Mouse (Mus musculus) megakaryocyte, adult 5-6 weeks (primary cell): Measurements from ENCODE around the gene Ifi206. TPM values are rescaled to one million over a fixed set of nuclear protein-coding genes. Genes with fewer than 3 reads are reported as not detected.
"Not testable (repeated sequence)": the region's sequence is repeated elsewhere in the genome, so short reads cannot be mapped to it uniquely, and the experiment has no call there.

Experiments
- ATAC-seq: 2 replicates; pipeline ENCODE4 v1.8.0; 2016; ENCODE audit warnings: mild to moderate bottlenecking, inconsistent platforms; ENCODE audit not compliant: poor library complexity, severe bottlenecking
- total RNA-seq, 2 experiments: library from RNA; stranded (forward) in 1 of 2; stranded (reverse) in 1 of 2; fragments of 153-499, 151-499 nt in 1 of 2; fragments of 221-1000, 200-1000 nt in 1 of 2; gene quantifications; 2 replicates each; pipeline versions ENCODE4 v1.2.3 to v1.2.4; 2015 to 2017

The Ifi206 gene
- total RNA-seq (2015) (13.1 and 17.8 TPM in 2 replicates), total RNA-seq (2017) (2.4 and 3.1 TPM in 2 replicates)

GRCm38 (mm10) chr1:173490812-173491480, at the start of gene Ifi206:
Gene Ifi206, minus strand, starts transcription at chr1:173491041.
- peak; percentile 92 for ATAC-seq

DNA sequence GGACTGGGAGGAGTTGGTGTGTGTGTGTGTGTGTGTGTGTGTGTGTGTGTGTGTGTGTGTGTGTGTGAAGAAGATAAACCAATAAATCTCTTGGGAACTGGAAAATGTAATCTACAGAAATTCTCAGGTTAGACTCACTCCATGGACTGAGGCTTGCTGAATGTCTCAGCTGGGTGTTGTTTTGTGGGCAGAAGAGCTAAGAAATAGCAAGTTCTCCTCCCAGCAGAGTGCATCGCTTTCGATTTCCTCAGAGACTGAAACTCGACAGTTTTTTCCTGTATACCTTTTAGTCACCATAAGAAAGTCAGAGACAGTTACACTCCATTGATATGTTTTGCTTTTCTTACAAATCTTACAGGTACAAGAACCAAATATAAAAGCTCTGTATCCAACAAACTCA, 45.0 kb upstream of the Ifi206 start, which contains the start of gene Ifi214:
Gene Ifi214, minus strand, starts transcription at position 167 of the 400 bp plus-strand sequence.
- ATAC-seq: peak; percentile 63

GRCm38 (mm10) chr1:173521452-173521851, 30.6 kb upstream of the Ifi206 start:
- ATAC-seq: peak; percentile 48; the same call in 1 of the 2 replicates

DNA sequence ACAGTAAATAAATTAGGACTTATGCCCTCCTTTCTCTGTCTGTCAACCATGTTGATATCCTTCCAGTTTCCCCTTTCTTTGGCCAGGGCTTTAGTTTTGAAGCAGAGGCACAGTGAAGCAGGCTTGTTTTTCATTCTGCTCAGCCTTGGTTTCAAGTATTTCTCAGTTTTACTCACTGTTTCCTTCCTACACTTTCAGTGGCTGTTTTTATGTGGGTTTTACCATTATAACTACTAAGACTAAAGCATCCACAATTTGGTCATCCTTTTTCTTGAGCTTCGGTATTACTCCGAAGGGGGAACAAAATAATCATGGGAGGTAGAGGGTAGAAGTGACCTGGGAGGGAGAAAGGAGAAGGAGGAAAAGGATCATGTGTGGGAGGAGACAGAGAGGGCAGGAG, 19.8 kb upstream of the Ifi206 start:
- not testable (repeated sequence) for ATAC-seq

DNA sequence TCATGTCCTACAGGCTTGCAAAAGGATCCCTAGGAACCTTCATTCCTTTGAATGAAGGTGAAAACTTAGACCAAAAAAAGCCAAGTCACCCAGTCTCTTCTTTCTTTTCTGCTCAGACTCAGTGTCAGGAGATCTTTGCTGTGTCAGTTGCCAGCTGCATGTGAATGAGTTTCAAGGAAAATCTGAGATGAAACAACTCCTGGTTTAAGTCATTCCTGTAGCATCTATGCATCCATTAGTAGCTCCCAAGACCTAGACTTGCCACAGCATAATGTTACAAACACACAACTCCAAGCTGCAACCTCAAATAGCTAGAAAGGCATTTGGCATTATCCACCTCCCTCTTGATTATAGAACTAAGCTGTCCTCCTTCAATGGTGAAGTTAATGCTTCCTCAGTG, 642 bp upstream of the Ifi206 start:
- ATAC-seq: peak; percentile 11; the same call in 1 of the 2 replicates

DNA sequence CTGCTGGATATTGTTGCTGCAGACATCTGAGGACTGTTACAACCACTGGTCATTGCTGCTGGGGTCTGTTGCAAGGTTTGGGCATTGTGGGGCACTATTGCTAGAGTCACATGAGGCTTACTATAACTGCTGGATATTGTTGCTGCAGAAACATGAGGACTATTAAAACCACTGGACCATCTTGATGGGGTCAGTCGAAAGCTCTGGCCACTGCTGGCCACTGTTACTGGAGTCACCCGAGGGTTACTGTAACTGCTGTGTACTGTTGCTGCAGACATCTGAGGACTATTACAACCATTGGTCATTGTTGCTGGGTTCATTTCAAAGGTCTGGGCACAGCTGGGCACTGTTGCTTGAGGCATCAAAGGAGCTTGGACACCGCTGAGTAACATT, 9.7 kb downstream of the Ifi206 start:
- ATAC-seq: 0 out of 2 replicates have a peak, but pooled peaks have one; percentile 12

DNA sequence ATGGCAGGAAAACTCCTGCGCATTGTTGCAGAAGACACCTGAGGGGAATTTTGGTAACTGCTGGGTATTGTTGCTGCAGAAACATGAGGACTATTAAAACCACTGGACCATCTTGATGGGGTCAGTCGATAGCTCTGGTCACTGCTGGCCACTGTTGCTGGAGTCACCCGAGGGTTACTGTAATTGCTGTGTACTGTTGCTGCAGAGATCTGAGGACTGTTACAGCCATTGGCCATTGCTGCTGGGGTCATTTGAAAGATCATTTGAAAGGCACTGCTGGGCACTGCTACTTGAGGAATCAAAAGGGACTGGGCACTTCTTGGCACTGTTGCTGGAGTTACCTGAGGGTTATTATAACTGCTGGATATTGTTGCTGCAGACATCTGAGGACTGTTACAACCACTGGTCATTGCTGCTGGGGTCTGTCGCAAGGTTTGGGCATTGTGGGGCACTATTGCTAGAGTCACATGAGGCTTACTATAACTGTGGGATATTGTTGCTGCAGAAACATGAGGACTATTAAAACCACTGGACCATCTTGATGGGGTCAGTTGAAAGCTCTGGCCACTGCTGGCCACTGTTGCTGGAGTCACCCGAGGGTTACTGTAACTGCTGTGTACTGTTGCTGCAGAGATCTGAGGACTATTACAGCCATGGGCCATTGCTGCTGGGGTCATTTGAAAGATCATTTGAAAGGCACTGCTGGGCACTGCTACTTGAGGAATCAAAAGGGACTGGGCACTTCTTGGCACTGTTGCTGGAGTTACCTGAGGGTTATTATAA, 10.3 kb downstream of the Ifi206 start:
- ATAC-seq: not testable (repeated sequence)

- ATAC-seq: no peak
Observed at GRCm38 (mm10) chr1:173456761-173457160, 34.1 kb downstream of the Ifi206 start.

- ATAC-seq: peak; percentile 76
Observed at GRCm38 (mm10) chr1:173456139-173456754, 34.6 kb downstream of the Ifi206 start.

DNA sequence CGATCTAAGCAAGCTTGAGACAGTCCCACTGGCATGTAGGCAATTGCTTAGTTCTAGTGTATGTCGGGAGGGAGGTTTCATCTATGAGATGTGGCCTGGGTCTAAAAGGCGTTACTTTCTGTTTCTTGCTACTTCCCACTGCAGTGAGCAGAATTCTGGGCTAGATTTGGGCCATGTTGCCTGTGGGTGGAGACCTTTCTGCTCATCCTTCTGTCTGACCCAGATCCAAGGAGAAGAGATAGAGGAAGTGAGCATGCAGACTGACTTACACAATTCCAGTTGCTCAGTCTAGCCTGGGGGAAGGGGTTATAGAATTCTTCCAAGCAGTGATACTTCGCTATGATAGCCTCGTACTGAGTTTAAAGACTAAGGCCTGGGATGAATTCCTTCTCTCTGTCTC, 39.2 kb downstream of the Ifi206 start:
- ATAC-seq: peak; percentile 88

- ATAC-seq: no peak
Observed at GRCm38 (mm10) chr1:173450621-173451020, 40.2 kb downstream of the Ifi206 start.

- peak; percentile 23; the same call in 1 of the 2 replicates for ATAC-seq
Observed at GRCm38 (mm10) chr1:173447067-173447466, 43.8 kb downstream of the Ifi206 start.

- no peak for ATAC-seq
Observed at GRCm38 (mm10) chr1:173443061-173443460, 47.8 kb downstream of the Ifi206 start.

DNA sequence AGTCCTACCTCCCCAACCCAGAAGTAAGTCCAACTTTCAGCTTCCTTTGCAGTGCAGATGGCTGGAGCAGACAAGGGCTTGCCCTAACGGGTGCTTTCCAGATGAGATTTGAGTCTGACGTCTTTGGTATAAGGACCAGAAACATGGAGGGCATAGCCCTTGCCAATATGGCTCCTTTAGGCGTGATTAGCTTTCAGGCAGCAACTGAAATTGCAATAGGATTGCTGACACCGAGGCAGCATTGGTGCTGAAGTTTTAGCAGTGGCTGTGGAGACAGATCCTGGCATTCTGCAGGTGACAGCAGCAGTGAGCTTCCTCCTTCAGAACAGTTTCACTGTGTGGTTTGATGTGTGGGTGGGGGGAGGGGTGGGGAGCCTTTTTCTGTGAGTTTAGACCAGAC, 49.6 kb downstream of the Ifi206 start:
- ATAC-seq: peak; percentile 68

GRCm38 (mm10) chr1:173440681-173441080, 50.2 kb downstream of the Ifi206 start:
- peak; percentile 43 for ATAC-seq

DNA sequence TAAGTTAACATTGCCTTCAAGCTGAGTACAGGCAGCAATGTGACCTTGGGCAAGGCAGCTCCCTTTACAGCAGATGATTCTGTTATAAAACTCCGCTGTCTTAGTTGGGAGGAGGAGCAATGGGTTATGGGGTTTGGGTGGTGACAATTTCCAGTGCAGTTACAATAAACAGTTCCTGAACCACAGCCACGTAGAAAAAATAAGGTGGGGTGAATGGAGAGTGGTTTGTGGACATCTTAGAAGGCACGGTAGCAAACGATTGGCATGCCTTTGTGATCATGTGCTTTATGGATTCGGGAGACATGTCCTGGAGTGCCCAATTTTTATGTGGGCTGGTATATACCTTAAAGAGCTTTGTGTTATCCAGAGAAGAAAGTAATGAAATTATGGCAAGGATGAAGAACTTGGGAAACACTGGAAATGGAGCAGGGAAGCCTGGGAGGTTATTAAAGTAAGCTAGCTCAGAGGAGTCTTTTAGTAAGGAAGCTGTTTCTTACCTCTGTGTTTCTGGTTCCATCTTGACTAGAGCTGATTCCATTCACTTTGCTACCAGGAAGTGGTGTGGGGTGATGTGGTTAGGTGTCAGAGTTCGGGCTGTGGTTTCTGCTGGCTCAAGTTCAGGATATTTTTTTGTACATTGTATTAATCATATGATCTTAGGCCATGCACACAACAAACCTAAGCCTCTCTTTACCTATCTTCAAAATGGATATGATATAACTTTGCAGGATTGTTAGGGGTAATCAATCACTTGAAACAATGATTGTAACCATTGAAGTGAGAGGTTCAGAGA, 53.5 kb downstream of the Ifi206 start:
- peak; percentile 64 for ATAC-seq

DNA sequence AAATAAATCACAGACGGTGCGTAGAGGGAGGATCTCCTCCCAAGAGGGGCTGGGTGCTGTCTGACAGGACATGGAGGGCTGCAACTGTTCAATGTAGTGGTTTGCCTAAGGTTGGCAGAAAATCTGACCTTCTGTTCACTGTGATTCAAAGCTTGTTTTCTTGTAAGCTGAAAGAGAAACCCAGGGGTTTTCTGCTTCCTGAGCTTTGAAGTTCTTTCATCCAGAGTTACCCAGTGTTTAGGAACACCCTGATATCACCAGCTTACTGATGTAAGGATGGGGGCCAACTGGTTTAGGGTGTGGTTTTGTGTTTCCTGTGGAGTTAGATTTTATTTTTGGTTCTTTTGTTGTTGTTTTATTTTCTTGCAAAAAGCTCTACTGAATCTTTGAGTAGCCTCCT, 58.4 kb downstream of the Ifi206 start:
- no peak for ATAC-seq

DNA sequence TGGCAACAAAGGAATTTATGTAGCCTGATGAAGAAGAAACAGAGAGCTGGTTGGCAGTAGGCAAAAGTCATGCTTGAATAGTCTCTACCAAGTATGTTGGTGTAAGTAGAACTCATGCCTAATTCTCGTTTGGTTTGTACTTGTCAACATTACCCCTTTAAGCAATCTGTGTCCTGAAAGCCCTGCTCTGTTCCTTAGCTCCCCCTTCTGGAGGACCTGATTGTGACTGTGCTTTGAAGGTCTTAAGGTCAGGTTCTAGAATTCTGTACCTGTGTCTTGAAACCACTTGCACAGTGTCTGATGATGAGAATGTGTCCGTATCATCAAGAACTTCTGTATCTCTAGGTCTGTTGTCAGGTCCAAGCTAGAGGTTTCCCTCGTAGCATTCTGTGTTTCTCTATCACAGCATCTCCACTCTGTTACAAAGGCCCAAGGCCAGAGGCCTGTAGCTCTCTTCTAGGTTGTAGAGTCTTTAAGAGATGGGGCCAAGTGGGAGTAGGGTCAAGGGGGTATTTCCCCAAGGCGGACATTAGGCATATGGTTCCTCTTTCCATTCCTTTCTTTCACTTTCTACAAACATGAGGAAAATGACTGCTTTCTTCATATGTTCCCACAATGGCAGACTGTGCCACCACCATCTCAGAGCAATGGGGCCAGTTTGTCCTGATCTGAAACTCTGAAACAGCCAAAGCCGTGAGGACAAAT, 60.7 kb downstream of the Ifi206 start:
- peak; percentile 63 for ATAC-seq

- ATAC-seq: peak; percentile 65
Observed at GRCm38 (mm10) chr1:173427385-173427784, 63.5 kb downstream of the Ifi206 start.

- peak; percentile 58 for ATAC-seq
Observed at GRCm38 (mm10) chr1:173426345-173426744, 64.5 kb downstream of the Ifi206 start.
